Mouse (Mus musculus): ENCODE data around the gene Krt42. TPM values are rescaled to one million over a fixed set of nuclear protein-coding genes. Genes with fewer than 3 reads are reported as not detected.

Gene Krt42
- not detected for polyA plus RNA-seq (2015; fragmentation: Illumina TruSeq; extraction: RNeasy Lipid Tissue Mini Kit (QIAGEN cat#74804); ENCODE audit: low read depth, low replicate concordance)

GRCm38 (mm10) chr11:100269821-100270332, at the start of gene Krt42:
TSS of gene Krt42 (minus strand) at chr11:100269871.

GRCm38 (mm10) chr11:100260514-100261234, 9.0 kb downstream of the Krt42 start, which contains the start of gene Krt17:
TSS of gene Krt17 (minus strand) at chr11:100261029.

GRCm38 (mm10) chr11:100248852-100249465, 20.7 kb downstream of the Krt42 start, which contains the start of gene Krt16:
TSS of gene Krt16 (minus strand) at chr11:100248902.

Other genes starting within 250 kb of the Krt42 start
- gene Krt33b, start 240.0 kb downstream of the Krt42 start, polyA plus RNA-seq (2015; fragmentation: Illumina TruSeq; extraction: RNeasy Lipid Tissue Mini Kit (QIAGEN cat#74804); ENCODE audit: low read depth, low replicate concordance), result not detected
- not detected for gene Krt34, start 228.3 kb downstream of the Krt42 start, polyA plus RNA-seq (2015; fragmentation: Illumina TruSeq; extraction: RNeasy Lipid Tissue Mini Kit (QIAGEN cat#74804); ENCODE audit: low read depth, low replicate concordance)
- gene Krt31, start 219.3 kb downstream of the Krt42 start, polyA plus RNA-seq (2015; fragmentation: Illumina TruSeq; extraction: RNeasy Lipid Tissue Mini Kit (QIAGEN cat#74804); ENCODE audit: low read depth, low replicate concordance), result not detected
- gene Krt32, start 181.6 kb downstream of the Krt42 start, polyA plus RNA-seq (2015; fragmentation: Illumina TruSeq; extraction: RNeasy Lipid Tissue Mini Kit (QIAGEN cat#74804); ENCODE audit: low read depth, low replicate concordance), result not detected
- gene Krt35, start 173.6 kb downstream of the Krt42 start, polyA plus RNA-seq (2015; fragmentation: Illumina TruSeq; extraction: RNeasy Lipid Tissue Mini Kit (QIAGEN cat#74804); ENCODE audit: low read depth, low replicate concordance), result not detected
- not detected for gene Krt36, start 164.2 kb downstream of the Krt42 start, polyA plus RNA-seq (2015; fragmentation: Illumina TruSeq; extraction: RNeasy Lipid Tissue Mini Kit (QIAGEN cat#74804); ENCODE audit: low read depth, low replicate concordance)
- gene Krt13, start 148.3 kb downstream of the Krt42 start, polyA plus RNA-seq (2015; fragmentation: Illumina TruSeq; extraction: RNeasy Lipid Tissue Mini Kit (QIAGEN cat#74804); ENCODE audit: low read depth, low replicate concordance), result not detected
- 0.94 TPM for gene Krt15, start 133.9 kb downstream of the Krt42 start, polyA plus RNA-seq (2015; fragmentation: Illumina TruSeq; extraction: RNeasy Lipid Tissue Mini Kit (QIAGEN cat#74804); ENCODE audit: low read depth, low replicate concordance)
- not detected for gene Krt19, start 121.2 kb downstream of the Krt42 start, polyA plus RNA-seq (2015; fragmentation: Illumina TruSeq; extraction: RNeasy Lipid Tissue Mini Kit (QIAGEN cat#74804); ENCODE audit: low read depth, low replicate concordance)
- 6.8 TPM for gene Krt9, start 76.6 kb downstream of the Krt42 start, polyA plus RNA-seq (2015; fragmentation: Illumina TruSeq; extraction: RNeasy Lipid Tissue Mini Kit (QIAGEN cat#74804); ENCODE audit: low read depth, low replicate concordance)
- not detected for gene Krt14, start 62.3 kb downstream of the Krt42 start, polyA plus RNA-seq (2015; fragmentation: Illumina TruSeq; extraction: RNeasy Lipid Tissue Mini Kit (QIAGEN cat#74804); ENCODE audit: low read depth, low replicate concordance)
- gene Krt16, start 21.0 kb downstream of the Krt42 start, polyA plus RNA-seq (2015; fragmentation: Illumina TruSeq; extraction: RNeasy Lipid Tissue Mini Kit (QIAGEN cat#74804); ENCODE audit: low read depth, low replicate concordance), result not detected
- not detected for gene Krt17, start 8.8 kb downstream of the Krt42 start, polyA plus RNA-seq (2015; fragmentation: Illumina TruSeq; extraction: RNeasy Lipid Tissue Mini Kit (QIAGEN cat#74804); ENCODE audit: low read depth, low replicate concordance)
- 796 TPM for gene Eif1, start 50.0 kb upstream of the Krt42 start, polyA plus RNA-seq (2015; fragmentation: Illumina TruSeq; extraction: RNeasy Lipid Tissue Mini Kit (QIAGEN cat#74804); ENCODE audit: low read depth, low replicate concordance)
- not detected for gene Gast, start 64.5 kb upstream of the Krt42 start, polyA plus RNA-seq (2015; fragmentation: Illumina TruSeq; extraction: RNeasy Lipid Tissue Mini Kit (QIAGEN cat#74804); ENCODE audit: low read depth, low replicate concordance)
- gene Hap1, start 86.3 kb upstream of the Krt42 start, polyA plus RNA-seq (2015; fragmentation: Illumina TruSeq; extraction: RNeasy Lipid Tissue Mini Kit (QIAGEN cat#74804); ENCODE audit: low read depth, low replicate concordance), result 104 TPM
- gene Jup, start 127.9 kb upstream of the Krt42 start, polyA plus RNA-seq (2015; fragmentation: Illumina TruSeq; extraction: RNeasy Lipid Tissue Mini Kit (QIAGEN cat#74804); ENCODE audit: low read depth, low replicate concordance), result 33.4 TPM
- gene P3h4, start 145.0 kb upstream of the Krt42 start, polyA plus RNA-seq (2015; fragmentation: Illumina TruSeq; extraction: RNeasy Lipid Tissue Mini Kit (QIAGEN cat#74804); ENCODE audit: low read depth, low replicate concordance), result 19.1 TPM
- 5.4 TPM for gene Fkbp10, start 145.8 kb upstream of the Krt42 start, polyA plus RNA-seq (2015; fragmentation: Illumina TruSeq; extraction: RNeasy Lipid Tissue Mini Kit (QIAGEN cat#74804); ENCODE audit: low read depth, low replicate concordance)
- 82.3 TPM for gene Nt5c3b, start 171.9 kb upstream of the Krt42 start, polyA plus RNA-seq (2015; fragmentation: Illumina TruSeq; extraction: RNeasy Lipid Tissue Mini Kit (QIAGEN cat#74804); ENCODE audit: low read depth, low replicate concordance)
- 0.43 TPM for gene Klhl10, start 172.0 kb upstream of the Krt42 start, polyA plus RNA-seq (2015; fragmentation: Illumina TruSeq; extraction: RNeasy Lipid Tissue Mini Kit (QIAGEN cat#74804); ENCODE audit: low read depth, low replicate concordance)
- 23.5 TPM for gene Klhl11, start 202.9 kb upstream of the Krt42 start, polyA plus RNA-seq (2015; fragmentation: Illumina TruSeq; extraction: RNeasy Lipid Tissue Mini Kit (QIAGEN cat#74804); ENCODE audit: low read depth, low replicate concordance)

All from brain, adult 10 weeks (tissue).